Mouse (Mus musculus) forebrain, postnatal 0 days (tissue): ENCODE measurements around the gene Tex52. TPM values are rescaled to one million over a fixed set of nuclear protein-coding genes. Genes with fewer than 3 reads are reported as not detected.

Source experiments
- ATAC-seq: fragments of 200-750 bp; cut with Nextera tagmentation; 2 replicates; pipeline ENCODE4 v1.8.0; 2017; ENCODE audit warnings: mild to moderate bottlenecking, moderate library complexity
- DNase-seq: peaks from one replicate; pipeline ENCODE4 v3.0.0-alpha.2; 2015
- H3K27ac ChIP-seq: fragments of 300-500 bp; sonication (generic); 2 replicates; pipeline ENCODE4 v1.5.1; 2014; ENCODE audit warnings: low read depth, mild to moderate bottlenecking, antibody characterized with exemption, low read length, moderate library complexity, mixed read lengths
- H3K27me3 ChIP-seq: fragments of 300-500 bp; sonication (generic); 2 replicates; pipeline ENCODE4 v1.6.1; 2014; ENCODE audit warnings: mild to moderate bottlenecking, low read length, mixed read lengths; ENCODE audit not compliant: insufficient read depth
- H3K36me3 ChIP-seq: fragments of 300-500 bp; sonication (generic); 2 replicates; pipeline ENCODE4 v1.6.1; 2014; ENCODE audit warnings: mild to moderate bottlenecking, moderate library complexity; ENCODE audit not compliant: insufficient read depth
- H3K4me1 ChIP-seq: fragments of 300-500 bp; sonication (generic); 2 replicates; pipeline ENCODE4 v1.6.1; 2014; ENCODE audit warnings: antibody characterized with exemption; ENCODE audit not compliant: insufficient read depth
- H3K4me2 ChIP-seq: fragments of 300-500 bp; sonication (generic); 2 replicates; pipeline ENCODE4 v1.6.1; 2014; ENCODE audit warnings: low read depth, mild to moderate bottlenecking, moderate library complexity
- H3K4me3 ChIP-seq: fragments of 300-500 bp; sonication (generic); 2 replicates; pipeline ENCODE4 v1.5.1; 2014; ENCODE audit warnings: low read depth, low read length, mixed read lengths
- H3K9ac ChIP-seq: fragments of 300-500 bp; sonication (generic); 2 replicates; pipeline ENCODE4 v1.6.1; 2014; ENCODE audit warnings: mild to moderate bottlenecking
- H3K9me3 ChIP-seq: fragments of 300-500 bp; sonication (generic); 2 replicates; pipeline ENCODE4 v1.6.1; 2016; ENCODE audit warnings: low read length
- CTCF ChIP-seq: sonication (generic); IDR thresholded peaks from 2 replicates; pipeline ENCODE4 v1.5.1; 2016; ENCODE audit warnings: antibody characterized with exemption, control low read depth, low read depth
- WGBS: fragments of 180-500 bp; shearing (Covaris S2); extraction: QIAGEN DNeasy Blood & Tissue Kit; methylation state at CpG from one replicate; pipeline ENCODE4 v1.1.7; 2014; 5-methylcytosine and 5-hydroxymethylcytosine counted together
- polyA plus RNA-seq: library from polyadenylated mRNA; unstranded; fragments of >200 nt; fragmentation: Nextera tagmentation; extraction: Ambion mirVana; gene quantifications from 2 replicates; pipeline ENCODE4 v1.2.1, GENCODE M21; 2015
- total RNA-seq: library from RNA; depleted of rRNA; stranded (reverse); fragments of >200 nt; gene quantifications from 2 replicates; pipeline ENCODE4 v1.2.3, GENCODE M21; 2014; rRNA removed

Gene Tex52
- total RNA-seq (0.15 TPM in 1 of 2 replicates, not detected in the other), polyA plus RNA-seq (0.30 and 0.58 TPM in 2 replicates)

DNA sequence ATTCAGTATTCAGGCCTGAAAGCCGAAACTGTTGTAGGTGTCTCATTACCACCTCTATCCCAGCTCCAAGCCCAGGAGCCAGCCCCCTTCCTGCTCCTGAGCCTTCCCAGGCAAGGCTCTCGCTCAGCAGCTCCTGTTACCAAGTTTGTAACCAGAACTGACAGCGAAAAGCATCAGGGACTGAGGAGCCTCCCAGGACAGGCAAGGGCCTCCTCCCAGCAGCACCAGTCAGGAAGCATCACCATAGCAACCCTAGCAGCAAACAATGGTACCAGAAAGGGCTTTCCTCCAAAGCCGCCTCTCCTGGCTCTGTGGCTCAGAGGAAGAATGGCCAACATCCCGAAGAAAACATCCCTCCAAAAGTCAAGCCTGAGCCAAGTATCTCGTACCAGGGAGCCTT lies at the start of gene Tex52, which contains the start of gene Gm44596:
Tex52 (plus strand) TSS at position 265 of the 400 bp plus-strand sequence.
Gm44596 (plus strand) TSS at position 312 of the 400 bp plus-strand sequence.
- H3K4me1 ChIP-seq: no peaks in the 10 kb centered on the region
- H3K36me3 ChIP-seq: peaks cover 3% of the 10 kb centered on the region; the same call in 1 of the 2 replicates
- H3K4me2 ChIP-seq: no peak within 1 kb of the TSS
- WGBS: 8% methylated on average over 6 of the region's 6 CpGs
- ATAC-seq (peak; percentile 91), DNase-seq (peak; percentile 40)
- H3K9ac ChIP-seq: no peak within 1 kb of the TSS
- no peaks in the 10 kb centered on the region for H3K9me3 ChIP-seq
- H3K4me3 ChIP-seq: no peak within 1 kb of the TSS
- H3K27ac ChIP-seq: no peak within 1 kb of the TSS
- H3K27me3 ChIP-seq: no peaks in the 10 kb centered on the region
- TF ChIP-seq CTCF: no peak

DNA sequence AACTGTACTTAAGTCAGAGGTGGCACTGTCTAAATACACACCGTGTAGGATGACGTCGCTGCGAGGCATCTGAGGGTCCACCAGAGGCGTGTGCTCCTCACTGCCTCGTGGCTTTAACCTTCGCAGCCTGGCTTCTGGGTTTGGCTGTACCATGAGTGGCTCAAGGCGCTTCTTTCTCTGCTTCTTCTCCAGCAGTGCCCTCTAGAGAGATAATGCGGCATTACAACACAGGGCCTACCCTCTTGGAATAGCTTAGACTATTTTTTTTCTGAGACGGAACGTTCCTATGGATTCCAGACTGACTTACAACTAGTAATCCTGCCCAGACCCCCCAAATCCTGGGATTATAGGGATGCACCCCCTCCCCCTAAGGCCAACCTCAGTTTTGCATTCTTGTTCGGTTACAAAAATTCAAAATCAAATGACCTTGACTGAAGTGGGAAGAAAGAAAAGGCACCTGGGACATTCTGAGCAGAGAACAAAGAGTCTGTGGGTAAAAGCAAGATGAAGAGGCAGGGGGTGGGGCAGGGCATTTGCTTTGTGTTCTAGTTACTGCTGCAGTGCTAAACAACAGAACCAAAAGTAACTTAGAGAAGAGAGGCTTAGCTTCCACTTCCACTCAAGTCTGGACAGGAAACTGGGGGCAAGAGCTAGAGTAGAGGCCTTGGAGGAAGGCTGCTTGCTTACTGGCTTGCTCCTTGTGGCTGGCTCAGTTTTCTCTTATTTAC lies 40.7 kb upstream of the Tex52 start:
- no peak overlapping the region for H3K9ac ChIP-seq
- no peak overlapping the region for H3K4me2 ChIP-seq
- peak; percentile 88 for DNase-seq
- no peaks in the 10 kb centered on the region for H3K27me3 ChIP-seq
- WGBS: 24% methylated on average over 12 of the region's 12 CpGs
- H3K27ac ChIP-seq: no peak overlapping the region
- H3K36me3 ChIP-seq: peaks cover 42% of the 10 kb centered on the region
- H3K4me3 ChIP-seq: 0 out of 2 replicates have a peak overlapping the region, but pooled peaks have one; percentile 7
- ATAC-seq: peak; percentile 93
- peaks cover 2% of the 10 kb centered on the region; the same call in 1 of the 2 replicates for H3K4me1 ChIP-seq
- no peaks in the 10 kb centered on the region for H3K9me3 ChIP-seq
- TF ChIP-seq CTCF: peak; percentile 77

DNA sequence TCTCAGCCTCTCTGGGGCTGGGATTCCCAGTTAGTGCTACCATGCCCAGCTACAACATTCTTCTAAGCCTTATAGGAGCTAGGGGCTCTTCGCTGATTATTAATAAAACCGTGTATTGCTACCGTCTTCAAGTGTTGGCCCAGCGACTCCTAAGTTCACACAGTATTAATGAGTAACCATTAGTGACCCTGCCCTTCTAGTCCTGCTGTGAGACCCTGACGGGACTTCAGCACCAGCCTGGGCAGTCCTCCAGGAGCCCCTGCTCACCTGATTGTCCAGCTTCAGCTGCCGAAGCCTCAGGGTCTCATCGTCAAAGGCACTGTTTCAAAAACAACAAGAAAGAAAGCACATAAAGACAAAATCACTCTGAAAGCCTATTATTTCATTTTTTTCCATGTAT lies 37.8 kb upstream of the Tex52 start:
- Histone ChIP-seq H3K9me3 (no peaks in the 10 kb centered on the region), H3K36me3 (peaks cover 30% of the 10 kb centered on the region), H3K27ac (no peak overlapping the region), H3K9ac (no peak overlapping the region), H3K4me2 (no peak overlapping the region), H3K4me1 (peaks cover 4% of the 10 kb centered on the region; the same call in 1 of the 2 replicates), H3K4me3 (no peak overlapping the region), H3K27me3 (no peaks in the 10 kb centered on the region)
- 70% methylated on average over 7 of the region's 7 CpGs for WGBS
- ATAC-seq: no peak
- no peak for DNase-seq
- no peak for TF ChIP-seq CTCF

DNA sequence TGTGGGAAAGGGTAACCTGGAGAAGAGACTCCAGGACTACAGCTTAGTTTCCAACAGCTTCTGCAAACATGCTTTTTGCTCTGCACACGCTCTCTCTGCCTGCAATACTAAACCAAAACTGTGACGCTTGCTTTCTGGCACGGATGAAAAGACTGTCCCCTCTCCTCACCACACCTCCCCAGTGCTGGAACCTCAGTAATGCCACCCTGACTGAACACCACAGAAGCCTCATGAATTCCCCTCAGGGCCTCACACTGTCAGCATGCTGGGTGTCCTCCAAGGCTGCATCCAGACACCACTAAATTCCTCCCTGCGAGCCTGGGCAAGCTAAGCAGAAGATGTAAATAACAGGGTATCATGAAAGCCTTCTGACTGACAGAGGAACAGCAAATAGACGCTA lies 36.4 kb upstream of the Tex52 start:
- no peaks in the 10 kb centered on the region for H3K27me3 ChIP-seq
- ATAC-seq (peak; percentile 28; the same call in 1 of the 2 replicates), DNase-seq (no peak)
- WGBS: 33% methylated on average over 5 of the region's 5 CpGs
- H3K4me1 ChIP-seq: peaks cover 4% of the 10 kb centered on the region; the same call in 1 of the 2 replicates
- no peaks in the 10 kb centered on the region for H3K9me3 ChIP-seq
- no peak overlapping the region for H3K4me2 ChIP-seq
- no peak for TF ChIP-seq CTCF
- peaks cover 21% of the 10 kb centered on the region for H3K36me3 ChIP-seq
- H3K9ac ChIP-seq: no peak overlapping the region
- no peak overlapping the region for H3K4me3 ChIP-seq
- H3K27ac ChIP-seq: no peak overlapping the region

DNA sequence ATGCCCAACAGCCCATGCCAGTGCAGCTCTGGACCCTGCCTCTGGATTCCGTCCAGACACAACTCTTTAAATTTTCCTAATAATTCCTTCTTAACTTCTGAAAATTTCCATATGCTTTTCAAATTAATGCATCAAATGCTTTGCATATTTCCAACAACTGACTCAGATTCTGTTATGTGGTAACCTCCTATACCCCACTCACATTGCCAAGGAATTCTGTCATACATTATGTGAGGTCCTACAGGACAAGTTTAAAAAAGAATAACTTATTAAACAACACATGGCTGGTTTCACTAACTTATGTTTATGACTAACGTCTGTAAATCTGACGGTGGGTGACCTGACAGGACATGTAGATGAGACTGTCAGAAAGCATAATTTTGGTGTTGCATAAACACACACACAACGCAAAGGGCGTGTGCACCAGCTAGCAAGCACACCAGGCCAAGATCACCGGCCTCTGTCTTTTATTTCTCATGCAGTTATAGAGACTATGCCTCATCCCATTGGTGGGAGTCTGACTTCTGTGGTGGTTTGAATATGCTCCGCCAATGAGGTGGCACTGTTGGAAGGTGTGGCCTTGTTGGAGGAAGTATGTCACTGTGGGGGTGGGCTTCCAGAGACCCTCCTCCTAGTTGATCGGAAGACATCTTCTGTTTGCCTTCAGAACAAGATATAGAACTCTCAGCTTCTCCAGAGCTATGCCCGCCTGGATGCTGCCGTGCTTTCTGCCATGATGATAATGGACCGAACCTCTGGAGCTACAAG lies 33.1 kb upstream of the Tex52 start:
- Histone ChIP-seq H3K4me1 (peaks cover 4% of the 10 kb centered on the region; the same call in 1 of the 2 replicates), H3K4me3 (no peak overlapping the region)
- 97% methylated on average over 11 of the region's 11 CpGs for WGBS

DNA sequence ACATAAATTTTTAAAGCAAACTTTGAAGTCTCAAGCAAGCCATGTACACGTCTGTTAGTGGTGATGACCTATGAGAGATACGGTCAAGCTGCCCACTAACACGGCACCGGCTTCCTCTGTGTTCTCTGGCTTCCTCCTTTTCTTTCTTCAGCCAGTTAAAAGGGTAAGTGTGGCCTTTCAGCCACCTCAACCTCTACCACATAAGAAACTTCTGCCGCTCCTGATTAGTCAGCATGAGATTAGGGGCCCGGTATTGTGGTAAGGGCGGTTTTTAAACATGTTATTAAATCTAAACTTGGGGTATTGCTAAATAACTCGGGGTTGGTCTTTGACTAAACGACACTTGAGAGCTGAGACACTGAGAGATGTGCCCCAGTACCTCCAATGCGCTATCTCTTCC lies 29.6 kb upstream of the Tex52 start:
- H3K36me3 ChIP-seq: peaks cover 6% of the 10 kb centered on the region

More for the DNA sequence above, 33.1 kb upstream of the Tex52 start:
- TF ChIP-seq CTCF: no peak
- no peaks in the 10 kb centered on the region for H3K27me3 ChIP-seq
- ATAC-seq: no peak
- H3K4me2 ChIP-seq: no peak overlapping the region
- DNase-seq: no peak
- H3K36me3 ChIP-seq: peaks cover 6% of the 10 kb centered on the region
- no peak overlapping the region for H3K27ac ChIP-seq
- no peaks in the 10 kb centered on the region for H3K9me3 ChIP-seq
- no peak overlapping the region for H3K9ac ChIP-seq

DNA sequence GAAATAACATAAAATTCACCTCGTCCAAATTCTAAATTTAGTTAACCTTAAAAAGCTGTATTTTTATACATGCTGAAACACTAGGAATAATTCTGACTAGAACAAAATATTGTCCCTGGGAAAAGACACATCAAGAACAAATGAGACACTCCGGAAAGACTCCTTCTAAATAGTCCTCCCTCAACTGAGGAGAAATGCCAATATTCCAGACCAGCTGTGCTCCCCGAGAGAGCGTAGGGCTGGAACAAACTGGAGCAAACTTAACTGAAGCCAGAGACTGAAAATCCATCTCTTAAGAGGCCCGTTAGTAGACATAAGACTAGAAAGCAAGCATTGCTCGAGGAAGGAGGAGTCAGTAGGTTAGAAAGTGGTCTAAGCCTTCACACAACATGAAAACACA lies 28.5 kb upstream of the Tex52 start:
- DNase-seq: no peak
- no peak overlapping the region for H3K4me3 ChIP-seq
- no peak for ATAC-seq
- H3K9ac ChIP-seq: no peak overlapping the region
- TF ChIP-seq CTCF: no peak
- H3K27ac ChIP-seq: 0 out of 2 replicates have a peak overlapping the region, but pooled peaks have one; percentile 9
- H3K36me3 ChIP-seq: peaks cover 6% of the 10 kb centered on the region
- H3K27me3 ChIP-seq: no peaks in the 10 kb centered on the region
- 82% methylated on average over 6 of the region's 6 CpGs for WGBS
- H3K4me1 ChIP-seq: no peaks in the 10 kb centered on the region
- no peak overlapping the region for H3K4me2 ChIP-seq
- H3K9me3 ChIP-seq: no peaks in the 10 kb centered on the region

More for the DNA sequence above, 29.6 kb upstream of the Tex52 start:
- WGBS: 90% methylated on average over 10 of the region's 10 CpGs
- Histone ChIP-seq H3K4me2 (no peak overlapping the region), H3K4me3 (no peak overlapping the region), H3K4me1 (no peaks in the 10 kb centered on the region), H3K9ac (no peak overlapping the region), H3K9me3 (no peaks in the 10 kb centered on the region), H3K27ac (no peak overlapping the region), H3K27me3 (no peaks in the 10 kb centered on the region)
- no peak for TF ChIP-seq CTCF
- DNase-seq (no peak), ATAC-seq (no peak)
